Mouse (Mus musculus) liver, adult 2 months (tissue): ENCODE measurements around the gene Catspere2.

Source experiments
- CTCF ChIP-seq: fragments of 200-500 bp; IDR thresholded peaks from 2 replicates; pipeline ENCODE4 v1.5.1; 2011; ENCODE audit warnings: low read depth, low read length, control low read depth
- POLR2A ChIP-seq: fragments of 200-500 bp; IDR thresholded peaks from 2 replicates; pipeline ENCODE4 v1.6.1; 2011; ENCODE audit warnings: low read length, control low read depth; ENCODE audit not compliant: insufficient read depth; ENCODE audit errors: extremely low read depth

GRCm38 (mm10) chr1:178209966-178210365 is 226.7 kb downstream of the Catspere2 start:
- TF ChIP-seq POLR2A (no peak), CTCF (no peak)
